Mouse (Mus musculus) right cerebral cortex, postnatal 10 days (tissue): Measurements from ENCODE around the gene Bicd2.
A peak's percentile ranks its signal among the peaks of the same experiment; 100 is the strongest.
"Not testable (repeated sequence)": the region's sequence is repeated elsewhere in the genome, so short reads cannot be mapped to it uniquely, and the experiment has no call there.

Experiments used
- DNase-seq, 2 experiments: peaks; one replicate each; pipeline ENCODE4 v3.0.0; 2021; ENCODE audit warnings: low spot score in 2 of 2

The Bicd2 gene

GRCm38 (mm10) chr13:49360906-49361406 is 19.6 kb downstream of the Bicd2 start:
- DNase-seq: no peak

- DNase-seq: no peak
These were observed 21.0 kb downstream of the Bicd2 start for GRCm38 (mm10) chr13:49362364-49362763.

GRCm38 (mm10) chr13:49362804-49363203 is 21.4 kb downstream of the Bicd2 start:
- peak; percentile 63 to 65 for DNase-seq

- no peak for DNase-seq
These were observed 23.3 kb downstream of the Bicd2 start for GRCm38 (mm10) chr13:49364716-49365115.

GRCm38 (mm10) chr13:49367657-49368440 is 26.5 kb downstream of the Bicd2 start:
- DNase-seq: no peak

GRCm38 (mm10) chr13:49369404-49369803 is 28.0 kb downstream of the Bicd2 start:
- no peak for DNase-seq

GRCm38 (mm10) chr13:49370216-49370615 is 28.8 kb downstream of the Bicd2 start:
- not testable (repeated sequence) for DNase-seq

- DNase-seq: not testable (repeated sequence)
These were observed 29.5 kb downstream of the Bicd2 start for GRCm38 (mm10) chr13:49370916-49371315.

GRCm38 (mm10) chr13:49371428-49371899 is 30.1 kb downstream of the Bicd2 start:
- DNase-seq: peak; percentile 75 to 76

- DNase-seq: no peak
These were observed 31.1 kb downstream of the Bicd2 start for GRCm38 (mm10) chr13:49372370-49373060.

- DNase-seq: no peak
These were observed 32.9 kb downstream of the Bicd2 start for GRCm38 (mm10) chr13:49374304-49374703.

GRCm38 (mm10) chr13:49374730-49375129 is 33.3 kb downstream of the Bicd2 start:
- no peak for DNase-seq

- no peak for DNase-seq
These were observed 36.2 kb downstream of the Bicd2 start for GRCm38 (mm10) chr13:49377608-49378007.

- no peak for DNase-seq
These were observed 37.9 kb downstream of the Bicd2 start for GRCm38 (mm10) chr13:49379301-49379700.

GRCm38 (mm10) chr13:49381230-49381629 is 39.8 kb downstream of the Bicd2 start:
- DNase-seq: peak; percentile 77 to 88

- DNase-seq: no peak
These were observed 41.6 kb downstream of the Bicd2 start for GRCm38 (mm10) chr13:49382997-49383396.

GRCm38 (mm10) chr13:49384751-49385463 is 43.5 kb downstream of the Bicd2 start:
- no peak for DNase-seq

GRCm38 (mm10) chr13:49391374-49391773 is 50.0 kb downstream of the Bicd2 start:
- no peak for DNase-seq

GRCm38 (mm10) chr13:49393579-49393978 is 52.2 kb downstream of the Bicd2 start:
- no peak for DNase-seq

- DNase-seq: no peak
These were observed 53.6 kb downstream of the Bicd2 start for GRCm38 (mm10) chr13:49394886-49395447.

GRCm38 (mm10) chr13:49396798-49397197 is 55.4 kb downstream of the Bicd2 start:
- DNase-seq: no peak

GRCm38 (mm10) chr13:49398191-49398590 is 56.8 kb downstream of the Bicd2 start:
- DNase-seq: no peak
